Mouse (Mus musculus) heart, embryonic 16.5 days (tissue): ENCODE measurements around the gene Nol7. TPM values are rescaled to one million over a fixed set of nuclear protein-coding genes. Genes with fewer than 3 reads are reported as not detected.

Experiments used
- ATAC-seq: fragments of 200-750 bp; cut with Nextera tagmentation; replicated peaks from 2 replicates; pipeline ENCODE4 v1.8.0; 2017; ENCODE audit warnings: moderate number of reproducible peaks; ENCODE audit not compliant: insufficient read depth, low FRiP score; ENCODE audit errors: extremely low read depth
- H3K27ac ChIP-seq: fragments of 300-500 bp; sonication (generic); 2 replicates; pipeline ENCODE4 v1.5.1; 2014; ENCODE audit warnings: mild to moderate bottlenecking, low read length, control low read depth, moderate library complexity
- H3K27me3 ChIP-seq: fragments of 300-500 bp; sonication (generic); 2 replicates; pipeline ENCODE4 v1.6.1; 2014; ENCODE audit warnings: low read length, mixed read lengths; ENCODE audit not compliant: control insufficient read depth, insufficient read depth
- H3K36me3 ChIP-seq: fragments of 300-500 bp; sonication (generic); 2 replicates; pipeline ENCODE4 v1.6.1; 2014; ENCODE audit not compliant: control insufficient read depth, insufficient read depth
- H3K4me1 ChIP-seq: fragments of 300-500 bp; sonication (generic); 2 replicates; pipeline ENCODE4 v1.6.1; 2014; ENCODE audit warnings: low read length, mixed read lengths; ENCODE audit not compliant: control insufficient read depth, insufficient read depth
- H3K4me2 ChIP-seq: fragments of 300-500 bp; sonication (generic); 2 replicates; pipeline ENCODE4 v1.6.1; 2014; ENCODE audit warnings: low read depth, mild to moderate bottlenecking, control low read depth, low read length
- H3K4me3 ChIP-seq: fragments of 300-500 bp; sonication (generic); 2 replicates; pipeline ENCODE4 v1.5.1; 2014; ENCODE audit warnings: mild to moderate bottlenecking, control low read depth, low read length
- H3K9ac ChIP-seq: fragments of 300-500 bp; sonication (generic); 2 replicates; pipeline ENCODE4 v1.6.1; 2014; ENCODE audit warnings: low read length, control low read depth
- H3K9me3 ChIP-seq: fragments of 300-500 bp; sonication (generic); replicated peaks from 2 replicates; pipeline ENCODE4 v1.6.1; 2016; ENCODE audit warnings: low read length; ENCODE audit not compliant: control insufficient read depth
- WGBS: fragments of 180-500 bp; shearing (Covaris S2); extraction: QIAGEN DNeasy Blood & Tissue Kit; methylation state at CpG from one replicate; pipeline ENCODE4 v1.1.7; 2014; 5-methylcytosine and 5-hydroxymethylcytosine counted together
- polyA plus RNA-seq: library from polyadenylated mRNA; unstranded; fragments of >200 nt; fragmentation: Nextera tagmentation; extraction: Ambion mirVana; gene quantifications from 2 replicates; pipeline ENCODE4 v1.2.1, GENCODE M21; 2015

Gene Nol7
- polyA plus RNA-seq, 1 experiment from 2014 or later: 123 TPM

GRCm38 (mm10) chr13:43364985-43365824 lies 33.0 kb upstream of the Nol7 start, which contains the start of gene Sirt5:
Gene Sirt5 (plus strand): TSS chr13:43365496.
- Histone ChIP-seq H3K4me2 (peak within 1 kb of the TSS; percentile 94), H3K9ac (peak within 1 kb of the TSS; percentile 86), H3K36me3 (no peaks in the 10 kb centered on the region), H3K4me3 (peak within 1 kb of the TSS; percentile 69), H3K27ac (peak within 1 kb of the TSS; percentile 80), H3K9me3 (no peaks in the 10 kb centered on the region), H3K4me1 (peaks cover 10% of the 10 kb centered on the region; the same call in 1 of the 2 replicates), H3K27me3 (no peaks in the 10 kb centered on the region)
- ATAC-seq: peak; percentile 95
- WGBS: 15% methylated on average over 42 of the region's 42 CpGs

- 10% methylated on average over 11 of the region's 11 CpGs for WGBS
- Histone ChIP-seq H3K9ac (peak overlapping the region; percentile 86), H3K36me3 (peaks cover 3% of the 10 kb centered on the region), H3K9me3 (no peaks in the 10 kb centered on the region), H3K27me3 (no peaks in the 10 kb centered on the region), H3K4me3 (peak overlapping the region; percentile 69), H3K27ac (peak overlapping the region; percentile 80), H3K4me1 (peaks cover 10% of the 10 kb centered on the region; the same call in 1 of the 2 replicates), H3K4me2 (peak overlapping the region; percentile 94)
- peak; percentile 15; the same call in 1 of the 2 replicates for ATAC-seq
Measured at GRCm38 (mm10) chr13:43365825-43366184, 32.4 kb upstream of the Nol7 start.

DNA sequence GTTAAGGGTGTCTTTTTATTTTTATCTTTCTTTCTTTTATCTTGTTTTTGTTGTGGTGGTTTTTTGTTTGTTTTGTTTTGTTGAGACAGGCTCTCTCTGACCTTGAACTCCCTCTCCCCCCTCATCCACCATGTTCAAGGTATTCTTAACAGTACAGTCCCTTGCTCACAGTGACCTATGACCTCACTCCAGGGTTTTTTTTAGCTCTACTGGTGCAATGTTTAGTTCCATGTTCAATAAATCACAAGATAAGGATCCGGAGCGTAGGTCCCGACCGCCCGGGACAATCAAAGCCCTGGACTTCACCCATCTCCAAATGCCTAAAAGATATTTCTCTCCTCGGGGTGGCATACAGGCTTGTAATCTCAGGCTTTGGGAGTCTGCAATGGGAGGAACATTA lies 28.1 kb upstream of the Nol7 start:
- Histone ChIP-seq H3K9me3 (no peaks in the 10 kb centered on the region), H3K9ac (no peak overlapping the region), H3K4me1 (peaks cover 9% of the 10 kb centered on the region; the same call in 1 of the 2 replicates), H3K4me2 (no peak overlapping the region), H3K36me3 (peaks cover 26% of the 10 kb centered on the region), H3K27me3 (no peaks in the 10 kb centered on the region), H3K4me3 (no peak overlapping the region), H3K27ac (no peak overlapping the region)
- 75% methylated on average over 6 of the region's 6 CpGs for WGBS
- no peak for ATAC-seq

DNA sequence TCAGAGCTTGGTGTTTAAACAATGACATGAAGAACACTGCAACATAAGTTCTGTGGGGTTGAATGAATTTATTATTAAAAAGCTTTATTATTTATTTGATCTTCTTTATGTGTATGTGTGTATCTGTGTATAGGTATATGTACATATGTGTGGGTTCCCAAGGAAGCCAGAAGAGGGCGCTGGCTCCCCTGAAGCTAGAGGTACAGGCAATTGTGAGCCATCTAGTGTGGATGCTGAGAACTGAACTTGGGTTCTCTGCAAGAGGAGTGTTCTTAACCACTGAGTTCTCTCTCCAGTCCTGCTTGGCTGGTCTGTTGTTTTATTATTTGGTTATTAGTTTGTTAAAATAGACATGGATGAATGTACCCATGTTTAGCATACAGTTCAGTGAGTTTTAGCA lies 25.3 kb upstream of the Nol7 start:
- no peak for ATAC-seq
- no peaks in the 10 kb centered on the region for H3K9me3 ChIP-seq
- no peak overlapping the region for H3K9ac ChIP-seq
- H3K4me1 ChIP-seq: no peaks in the 10 kb centered on the region
- H3K27me3 ChIP-seq: no peaks in the 10 kb centered on the region
- no peak overlapping the region for H3K4me3 ChIP-seq
- H3K4me2 ChIP-seq: no peak overlapping the region
- peaks cover 38% of the 10 kb centered on the region for H3K36me3 ChIP-seq
- WGBS: 88% methylated on average over 1 of the region's 1 CpGs
- H3K27ac ChIP-seq: no peak overlapping the region

- H3K4me3 ChIP-seq: no peak overlapping the region
- WGBS: 82% methylated on average over 10 of the region's 10 CpGs
- no peaks in the 10 kb centered on the region for H3K4me1 ChIP-seq
- no peak for ATAC-seq
- H3K27me3 ChIP-seq: no peaks in the 10 kb centered on the region
- no peaks in the 10 kb centered on the region for H3K9me3 ChIP-seq
- peaks cover 41% of the 10 kb centered on the region for H3K36me3 ChIP-seq
- H3K9ac ChIP-seq: no peak overlapping the region
- no peak overlapping the region for H3K4me2 ChIP-seq
- no peak overlapping the region for H3K27ac ChIP-seq
Measured at GRCm38 (mm10) chr13:43374205-43374604, 24.0 kb upstream of the Nol7 start.

DNA sequence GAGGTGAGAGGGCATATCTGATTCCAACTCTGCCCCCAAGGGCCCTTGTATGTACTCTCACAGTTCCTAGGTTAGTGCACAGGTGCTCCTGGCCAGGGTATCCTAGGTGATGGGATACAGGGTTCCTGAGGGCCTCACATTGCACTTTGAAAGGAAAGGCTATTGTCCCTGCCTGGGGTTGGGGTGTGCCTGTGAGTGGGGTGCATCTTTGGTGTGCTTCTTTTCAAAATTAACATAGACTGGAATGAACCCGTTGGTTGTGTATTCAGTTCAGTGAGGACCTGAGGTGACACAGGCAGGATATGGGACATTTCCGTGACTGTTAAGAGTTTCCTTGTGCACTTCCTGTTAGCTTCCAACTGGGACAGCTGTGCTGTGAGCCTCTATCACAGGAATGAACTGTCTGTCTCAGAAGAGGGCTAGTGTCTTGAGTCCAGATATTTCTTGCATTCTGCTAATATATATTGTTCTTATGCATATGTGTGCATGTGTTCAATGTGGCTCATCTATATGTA lies 23.2 kb upstream of the Nol7 start:
- no peak overlapping the region for H3K27ac ChIP-seq
- 49% methylated on average over 2 of the region's 2 CpGs for WGBS
- no peak; the same call in 1 of the 2 replicates for ATAC-seq
- H3K27me3 ChIP-seq: no peaks in the 10 kb centered on the region
- peaks cover 41% of the 10 kb centered on the region for H3K36me3 ChIP-seq
- no peak overlapping the region for H3K9ac ChIP-seq
- H3K9me3 ChIP-seq: no peaks in the 10 kb centered on the region
- no peak overlapping the region for H3K4me2 ChIP-seq
- H3K4me3 ChIP-seq: no peak overlapping the region
- no peaks in the 10 kb centered on the region for H3K4me1 ChIP-seq

DNA sequence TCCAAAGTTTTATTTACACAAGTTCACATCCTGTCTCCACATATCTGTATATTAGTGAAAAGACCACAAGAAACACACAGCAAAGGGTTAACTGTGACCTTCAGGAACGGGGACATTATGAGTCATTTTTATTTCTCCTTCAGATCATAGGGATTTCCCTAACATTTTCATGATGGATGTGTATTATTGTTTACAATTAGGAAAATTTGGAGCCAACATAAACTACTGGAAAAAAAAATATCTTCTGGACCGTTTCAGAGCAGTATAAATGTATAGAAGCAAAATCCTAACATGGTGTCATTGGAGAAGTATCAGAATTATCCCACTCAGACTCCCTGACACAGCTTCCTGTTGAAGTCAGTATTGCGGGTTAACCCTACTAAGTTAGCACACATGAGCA lies 18.2 kb upstream of the Nol7 start:
- no peaks in the 10 kb centered on the region for H3K4me1 ChIP-seq
- peaks cover 21% of the 10 kb centered on the region for H3K36me3 ChIP-seq
- no peak for ATAC-seq
- H3K9me3 ChIP-seq: no peaks in the 10 kb centered on the region
- H3K4me2 ChIP-seq: no peak overlapping the region
- H3K9ac ChIP-seq: no peak overlapping the region
- H3K27ac ChIP-seq: no peak overlapping the region
- WGBS: 67% methylated on average over 3 of the region's 3 CpGs
- no peaks in the 10 kb centered on the region for H3K27me3 ChIP-seq
- no peak overlapping the region for H3K4me3 ChIP-seq

DNA sequence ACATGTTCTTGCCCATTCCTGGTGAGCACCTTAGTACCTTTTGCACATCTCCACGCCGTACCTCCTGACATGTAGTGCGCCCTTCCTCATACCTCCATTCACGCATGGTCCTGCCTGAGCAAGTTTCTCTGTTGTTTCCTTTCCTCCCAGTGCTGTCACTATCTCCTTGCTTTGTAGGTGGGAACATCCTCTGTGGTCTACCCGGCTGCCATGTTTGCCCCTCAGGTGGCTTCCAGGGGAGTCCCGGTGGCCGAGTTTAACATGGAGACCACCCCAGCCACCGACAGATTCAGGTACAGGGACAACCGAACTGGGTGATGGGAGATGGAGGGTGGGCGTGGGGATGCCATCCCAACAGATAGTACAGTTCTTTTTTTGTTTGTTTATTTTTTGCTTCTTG lies 12.9 kb upstream of the Nol7 start:
- Histone ChIP-seq H3K9me3 (no peaks in the 10 kb centered on the region), H3K4me3 (no peak overlapping the region), H3K36me3 (peaks cover 9% of the 10 kb centered on the region), H3K4me2 (no peak overlapping the region), H3K4me1 (no peaks in the 10 kb centered on the region), H3K27me3 (no peaks in the 10 kb centered on the region), H3K27ac (no peak overlapping the region), H3K9ac (no peak overlapping the region)
- ATAC-seq: no peak
- WGBS: 94% methylated on average over 10 of the region's 10 CpGs

DNA sequence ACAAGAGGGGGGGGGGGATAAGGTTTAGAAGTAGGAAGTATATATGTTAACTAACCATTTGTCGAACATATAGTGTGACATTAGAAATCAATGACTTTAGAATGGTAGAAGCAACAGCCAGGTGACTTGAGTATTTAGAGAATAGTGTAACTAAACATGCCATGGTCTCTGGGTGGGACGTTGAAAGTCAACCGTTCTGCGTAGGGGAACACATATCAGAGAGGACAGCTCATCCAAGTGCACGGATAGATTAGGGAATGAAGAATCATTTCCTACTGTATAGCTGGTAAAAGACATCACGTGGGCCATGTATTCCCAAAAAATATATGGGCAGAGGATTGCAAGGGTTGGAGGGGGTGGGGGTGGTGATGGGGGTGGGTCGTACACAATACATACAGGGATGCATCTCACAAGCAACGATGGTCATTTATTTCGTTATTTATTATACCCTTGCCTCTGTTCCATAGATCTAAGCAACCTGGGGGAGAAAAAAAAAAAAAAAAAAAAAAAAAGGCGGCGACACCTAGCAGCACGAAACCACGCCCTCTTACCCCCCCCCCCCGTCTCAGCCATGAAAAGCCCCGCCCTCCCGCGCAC lies 392 bp upstream of the Nol7 start:
- ATAC-seq: peak; percentile 3; the same call in 1 of the 2 replicates
- H3K36me3 ChIP-seq: peaks cover 31% of the 10 kb centered on the region
- H3K27ac ChIP-seq: no peak overlapping the region
- no peaks in the 10 kb centered on the region for H3K9me3 ChIP-seq
- H3K4me1 ChIP-seq: peaks cover 8% of the 10 kb centered on the region
- 57% methylated on average over 13 of the region's 17 CpGs for WGBS
- peak overlapping the region; percentile 79 for H3K4me3 ChIP-seq
- H3K27me3 ChIP-seq: no peaks in the 10 kb centered on the region
- peak overlapping the region; percentile 80 for H3K4me2 ChIP-seq
- no peak overlapping the region; the same call in 1 of the 2 replicates for H3K9ac ChIP-seq
